Mouse (Mus musculus): Measurements from ENCODE around the gene Arrdc2. TPM values are rescaled to one million over a fixed set of nuclear protein-coding genes. Genes with fewer than 3 reads are reported as not detected.

The Arrdc2 gene
- total and polyA plus RNA-seq, 3 experiments = 13.1 to 22.5 TPM; not detected in 1

DNA sequence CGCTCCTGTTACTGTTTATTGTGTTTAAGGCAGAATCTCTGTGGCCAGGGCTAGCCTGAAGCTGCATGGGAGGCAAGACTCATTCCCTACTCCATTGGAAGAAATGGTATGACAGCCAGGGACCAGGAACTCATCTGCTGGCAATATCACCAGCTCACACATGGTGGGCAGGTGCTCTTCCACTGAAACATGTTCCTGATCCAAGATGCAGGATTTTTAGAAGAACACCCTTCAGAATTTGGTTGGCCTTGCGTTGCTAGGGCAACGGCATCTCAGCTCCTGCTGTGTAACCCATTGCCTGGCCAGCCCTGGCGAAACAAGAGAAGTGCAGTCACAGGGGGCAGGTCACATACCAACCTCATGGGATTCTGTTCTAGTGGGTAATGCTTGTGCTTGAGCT, 40.0 kb upstream of the Arrdc2 start:
- H3K4me1 ChIP-seq (ENCODE audit: control insufficient read depth in 1 of 2, insufficient read depth in 2 of 2, low read length in 2 of 2) = no peaks in the 10 kb centered on the region
- no peaks in the 10 kb centered on the region for H3K27me3 ChIP-seq (ENCODE audit: control insufficient read depth in 1 of 2, insufficient read depth in 2 of 2, low read length in 2 of 2)
- H3K9me3 ChIP-seq (replicated peaks; ENCODE audit: insufficient read depth, low read length) = no peaks in the 10 kb centered on the region
- no peaks in the 10 kb centered on the region for H3K79me2 ChIP-seq (ENCODE audit: control insufficient read depth, insufficient read depth, low read length, poor library complexity)
- TF ChIP-seq ELF1 (IDR thresholded peaks at IDR 0.05; ENCODE audit: low read depth, low read length) = no peak
- no peak for TF ChIP-seq MYB (IDR thresholded peaks at IDR 0.05; ENCODE audit: low read depth, low read length)
- no peak for TF ChIP-seq BHLHE40 (IDR thresholded peaks at IDR 0.05; ENCODE audit: borderline replicate concordance, low read depth, low read length)
- TF ChIP-seq POLR2AphosphoS5 (IDR thresholded peaks at IDR 0.05; ENCODE audit: borderline replicate concordance, low read depth, low read length) = no peak
- no peak for TF ChIP-seq NELFE (IDR thresholded peaks at IDR 0.05; ENCODE audit: low read depth, low read length)
- TF ChIP-seq MXI1 (IDR thresholded peaks at IDR 0.05; ENCODE audit: low read depth, low read length) = no peak
- no peak for TF ChIP-seq CHD1 (IDR thresholded peaks at IDR 0.05; ENCODE audit: low read depth, low read length)
- TF ChIP-seq ETS1 (IDR thresholded peaks at IDR 0.05; ENCODE audit: low read depth, low read length) = no peak
- TF ChIP-seq SMC3 (IDR thresholded peaks at IDR 0.05; ENCODE audit: low read depth, low read length) = no peak
- no peak for TF ChIP-seq MAX (IDR thresholded peaks at IDR 0.05; ENCODE audit: low read length)
- TF ChIP-seq MYC (IDR thresholded peaks at IDR 0.05; ENCODE audit: low read depth, low read length) = no peak
- TF ChIP-seq RAD21 (IDR thresholded peaks at IDR 0.05; ENCODE audit: low read depth, low read length) = no peak
- DNase-seq (ENCODE audit: low read depth, low spot score) = no peak
- H3K4me3 ChIP-seq (ENCODE audit: control insufficient read depth in 1 of 2, insufficient read depth in 1 of 2, low read depth in 2 of 2, low read length in 2 of 2) = no peak overlapping the region
- no peak overlapping the region for H3K9ac ChIP-seq (ENCODE audit: control insufficient read depth, low read depth, low read length, poor library complexity, severe bottlenecking)
- H3K36me3 ChIP-seq (ENCODE audit: control insufficient read depth in 1 of 2, insufficient read depth in 2 of 2, low read length in 2 of 2) = no peaks in the 10 kb centered on the region
- no peak overlapping the region for H3K27ac ChIP-seq (ENCODE audit: control insufficient read depth, low read depth, low read length)

DNA sequence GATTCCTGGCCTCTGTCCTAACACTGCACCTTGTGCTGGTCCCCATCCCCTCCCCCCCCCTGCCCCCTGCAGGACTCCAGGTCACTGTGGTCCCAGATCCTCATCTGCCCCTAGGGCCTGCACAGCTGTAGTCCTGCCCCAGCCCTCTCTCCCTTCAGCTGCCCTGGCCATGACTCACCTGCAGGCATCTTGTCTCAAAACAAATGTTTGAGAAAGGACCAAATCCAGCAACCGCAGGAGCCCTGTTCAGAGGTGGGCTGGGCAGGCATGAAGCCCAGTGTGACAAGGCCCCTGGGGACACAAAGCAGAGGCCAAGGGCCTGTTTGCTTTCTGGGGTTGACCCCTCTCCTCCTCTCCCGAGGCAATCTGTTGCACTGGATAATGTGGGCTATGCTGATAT, 38.7 kb upstream of the Arrdc2 start:
- Histone ChIP-seq H3K9ac (ENCODE audit: control insufficient read depth, low read depth, low read length, poor library complexity, severe bottlenecking) (no peak overlapping the region), H3K4me3 (ENCODE audit: control insufficient read depth in 1 of 2, insufficient read depth in 1 of 2, low read depth in 2 of 2, low read length in 2 of 2) (no peak overlapping the region), H3K9me3 (replicated peaks; ENCODE audit: insufficient read depth, low read length) (no peaks in the 10 kb centered on the region), H3K36me3 (ENCODE audit: control insufficient read depth in 1 of 2, insufficient read depth in 2 of 2, low read length in 2 of 2) (no peaks in the 10 kb centered on the region), H3K79me2 (ENCODE audit: control insufficient read depth, insufficient read depth, low read length, poor library complexity) (no peaks in the 10 kb centered on the region), H3K4me1 (ENCODE audit: control insufficient read depth in 1 of 2, insufficient read depth in 2 of 2, low read length in 2 of 2) (0 out of 4 replicates have a peak, but pooled peaks cover 0 to 3% of the 10 kb centered on the region in 2 experiments), H3K27ac (ENCODE audit: control insufficient read depth, low read depth, low read length) (no peak overlapping the region), H3K27me3 (ENCODE audit: control insufficient read depth in 1 of 2, insufficient read depth in 2 of 2, low read length in 2 of 2) (no peaks in the 10 kb centered on the region)
- DNase-seq (ENCODE audit: low read depth, low spot score) = no peak
- TF ChIP-seq TBP (IDR thresholded peaks at IDR 0.05; ENCODE audit: low read depth, low read length) (no peak), E2F4 (IDR thresholded peaks at IDR 0.05; ENCODE audit: borderline replicate concordance, low read depth, low read length) (no peak), MAFK (IDR thresholded peaks at IDR 0.05; ENCODE audit: borderline replicate concordance, low read depth, low read length) (no peak), CHD2 (IDR thresholded peaks at IDR 0.05; ENCODE audit: low read length) (no peak), JUND (IDR thresholded peaks at IDR 0.05; ENCODE audit: low read depth, low read length) (no peak), USF2 (IDR thresholded peaks at IDR 0.05; ENCODE audit: borderline replicate concordance in 1 of 2, insufficient read depth in 1 of 2, low read depth in 1 of 2, low read length in 2 of 2) (no peak), MAX (IDR thresholded peaks at IDR 0.05; ENCODE audit: low read length) (no peak), ZMIZ1 (IDR thresholded peaks at IDR 0.05; ENCODE audit: low read depth, low read length) (no peak), GATA1 (IDR thresholded peaks at IDR 0.05; ENCODE audit: low read depth, low read length) (no peak), TCF12 (IDR thresholded peaks at IDR 0.05; ENCODE audit: low read depth, low read length) (no peak), ELF1 (IDR thresholded peaks at IDR 0.05; ENCODE audit: low read depth, low read length) (no peak), ZC3H11A (IDR thresholded peaks at IDR 0.05; ENCODE audit: low read depth, low read length) (no peak), SMC3 (IDR thresholded peaks at IDR 0.05; ENCODE audit: low read depth, low read length) (no peak), NELFE (IDR thresholded peaks at IDR 0.05; ENCODE audit: low read depth, low read length) (no peak), ZKSCAN1 (IDR thresholded peaks at IDR 0.05; ENCODE audit: low read depth, low read length) (no peak)

Data from MEL (cell line).